Mouse (Mus musculus): ENCODE measurements at regions not wholly inside any gene's neighbourhood (a gene's known extent, or its start where the extent isn't known, plus 50 kb on each side); places are given as distances from the start of the nearest gene placed in this dataset.

DNA sequence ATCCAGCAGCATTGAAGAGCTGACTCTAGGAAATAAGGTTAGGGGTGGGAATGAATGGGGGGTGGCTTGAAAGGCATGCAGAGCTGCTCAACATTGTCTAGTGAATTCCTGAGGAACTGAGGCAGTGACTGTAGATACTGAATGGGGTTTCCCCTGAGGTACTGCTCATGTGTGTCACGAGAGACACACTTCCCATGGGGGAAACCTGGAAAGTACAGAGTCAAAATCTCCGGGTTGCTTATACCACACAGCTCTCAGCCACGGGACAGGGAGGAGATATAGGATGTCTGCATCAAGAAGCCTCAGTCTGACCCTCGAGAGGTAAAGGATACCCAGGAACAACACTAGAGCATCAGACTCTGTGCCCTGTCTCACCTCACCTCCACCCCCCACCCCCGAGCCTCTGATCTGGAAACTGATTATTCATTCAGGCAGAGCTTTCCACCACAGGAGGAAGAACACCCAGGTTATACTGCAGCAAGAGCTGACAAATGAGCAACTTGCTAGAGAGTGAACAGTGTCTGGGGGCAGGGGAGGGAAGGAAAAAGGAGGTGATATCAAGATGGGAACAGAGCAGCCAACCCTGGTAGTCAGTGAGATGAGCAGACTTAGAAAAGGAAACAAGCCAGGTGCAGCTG lies 102.3 kb upstream of the Nfe2l3 start:
- Histone ChIP-seq H3K4me3 (ENCODE audit: insufficient read depth, low read depth, low read length) (no peak overlapping the region), H3K4me1 (ENCODE audit: control insufficient read depth, insufficient read depth, low read length) (no peaks in the 10 kb centered on the region), H3K27me3 (replicated peaks; ENCODE audit: control insufficient read depth, insufficient read depth, low read length) (no peaks in the 10 kb centered on the region), H3K36me3 (ENCODE audit: control insufficient read depth, insufficient read depth, low read length) (no peaks in the 10 kb centered on the region), H3K27ac (ENCODE audit: insufficient read depth, low read depth, low read length) (no peak overlapping the region)
- no peak for DNase-seq
- TF ChIP-seq CTCF (conservative IDR thresholded peaks at IDR 0.05; ENCODE audit: insufficient read depth, insufficient read length, low read depth, low read length) = no peak
- no peak for TF ChIP-seq POLR2A (IDR thresholded peaks at IDR 0.05; ENCODE audit: low read depth, low read length)
- WGBS = 46% methylated on average over 5 of the region's 5 CpGs

- Histone ChIP-seq H3K36me3 (ENCODE audit: control insufficient read depth, insufficient read depth, low read length) (no peaks in the 10 kb centered on the region), H3K4me1 (ENCODE audit: control insufficient read depth, insufficient read depth, low read length) (no peaks in the 10 kb centered on the region), H3K27ac (ENCODE audit: insufficient read depth, low read depth, low read length) (no peak overlapping the region), H3K27me3 (replicated peaks; ENCODE audit: control insufficient read depth, insufficient read depth, low read length) (no peaks in the 10 kb centered on the region), H3K4me3 (ENCODE audit: insufficient read depth, low read depth, low read length) (no peak overlapping the region)
- DNase-seq = peak; percentile 6
- 45% methylated on average over 11 of the region's 11 CpGs for WGBS
- TF ChIP-seq POLR2A (IDR thresholded peaks at IDR 0.05; ENCODE audit: low read depth, low read length) = no peak
- no peak for TF ChIP-seq CTCF (conservative IDR thresholded peaks at IDR 0.05; ENCODE audit: insufficient read depth, insufficient read length, low read depth, low read length)
Measured at GRCm38 (mm10) chr6:51332841-51333240, 99.6 kb upstream of the Nfe2l3 start.

GRCm38 (mm10) chr6:51333722-51334360 lies 98.6 kb upstream of the Nfe2l3 start:
- Histone ChIP-seq H3K27ac (ENCODE audit: insufficient read depth, low read depth, low read length) (no peak overlapping the region), H3K4me1 (ENCODE audit: control insufficient read depth, insufficient read depth, low read length) (no peaks in the 10 kb centered on the region), H3K4me3 (ENCODE audit: insufficient read depth, low read depth, low read length) (no peak overlapping the region), H3K27me3 (replicated peaks; ENCODE audit: control insufficient read depth, insufficient read depth, low read length) (no peaks in the 10 kb centered on the region), H3K36me3 (ENCODE audit: control insufficient read depth, insufficient read depth, low read length) (no peaks in the 10 kb centered on the region)
- no peak for TF ChIP-seq POLR2A (IDR thresholded peaks at IDR 0.05; ENCODE audit: low read depth, low read length)
- no peak for TF ChIP-seq CTCF (conservative IDR thresholded peaks at IDR 0.05; ENCODE audit: insufficient read depth, insufficient read length, low read depth, low read length)
- peak; percentile 43 for DNase-seq
- WGBS = 40% methylated on average over 7 of the region's 7 CpGs

- H3K27me3 ChIP-seq (replicated peaks; ENCODE audit: control insufficient read depth, insufficient read depth, low read length) = no peaks in the 10 kb centered on the region
- H3K4me3 ChIP-seq (ENCODE audit: insufficient read depth, low read depth, low read length) = no peak overlapping the region
- 85% methylated on average over 5 of the region's 5 CpGs for WGBS
- no peaks in the 10 kb centered on the region for H3K4me1 ChIP-seq (ENCODE audit: control insufficient read depth, insufficient read depth, low read length)
- DNase-seq = no peak
- TF ChIP-seq CTCF (conservative IDR thresholded peaks at IDR 0.05; ENCODE audit: insufficient read depth, insufficient read length, low read depth, low read length) (no peak), POLR2A (IDR thresholded peaks at IDR 0.05; ENCODE audit: low read depth, low read length) (no peak)
- no peak overlapping the region for H3K27ac ChIP-seq (ENCODE audit: insufficient read depth, low read depth, low read length)
- no peaks in the 10 kb centered on the region for H3K36me3 ChIP-seq (ENCODE audit: control insufficient read depth, insufficient read depth, low read length)
Measured at GRCm38 (mm10) chr6:51335314-51335713, 97.2 kb upstream of the Nfe2l3 start.

DNA sequence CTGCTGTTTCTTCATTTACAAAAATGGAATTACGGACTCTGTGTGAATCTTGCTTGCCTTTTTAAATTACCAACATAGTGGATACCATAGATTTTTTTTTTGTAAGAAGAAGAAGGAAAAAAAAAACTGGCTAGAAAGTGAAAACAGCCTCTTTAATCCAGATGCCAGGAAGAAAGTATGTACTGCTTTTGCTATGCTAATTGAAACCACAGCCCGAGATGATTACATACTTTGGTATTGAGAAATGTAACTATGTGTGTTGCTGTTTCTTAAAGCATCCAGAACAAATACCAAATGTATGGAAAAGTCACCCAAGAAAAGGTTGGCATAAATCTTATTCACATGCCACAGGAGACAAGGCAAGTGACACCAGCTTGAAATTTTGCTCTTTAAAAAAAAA lies 93.2 kb upstream of the Nfe2l3 start:
- 86% methylated on average over 2 of the region's 2 CpGs for WGBS
- H3K27me3 ChIP-seq (replicated peaks; ENCODE audit: control insufficient read depth, insufficient read depth, low read length) = no peaks in the 10 kb centered on the region

GRCm38 (mm10) chr6:51347721-51348120 lies 84.7 kb upstream of the Nfe2l3 start:
- Histone ChIP-seq H3K27me3 (replicated peaks; ENCODE audit: control insufficient read depth, insufficient read depth, low read length) (no peaks in the 10 kb centered on the region), H3K4me3 (ENCODE audit: insufficient read depth, low read depth, low read length) (no peak overlapping the region), H3K4me1 (ENCODE audit: control insufficient read depth, insufficient read depth, low read length) (no peaks in the 10 kb centered on the region), H3K27ac (ENCODE audit: insufficient read depth, low read depth, low read length) (no peak overlapping the region), H3K36me3 (ENCODE audit: control insufficient read depth, insufficient read depth, low read length) (no peaks in the 10 kb centered on the region)
- TF ChIP-seq CTCF (conservative IDR thresholded peaks at IDR 0.05; ENCODE audit: insufficient read depth, insufficient read length, low read depth, low read length) (no peak), POLR2A (IDR thresholded peaks at IDR 0.05; ENCODE audit: low read depth, low read length) (no peak)
- 83% methylated on average over 9 of the region's 9 CpGs for WGBS
- no peak for DNase-seq

More for the DNA sequence above, 93.2 kb upstream of the Nfe2l3 start:
- Histone ChIP-seq H3K27ac (ENCODE audit: insufficient read depth, low read depth, low read length) (no peak overlapping the region), H3K36me3 (ENCODE audit: control insufficient read depth, insufficient read depth, low read length) (no peaks in the 10 kb centered on the region), H3K4me1 (ENCODE audit: control insufficient read depth, insufficient read depth, low read length) (no peaks in the 10 kb centered on the region), H3K4me3 (ENCODE audit: insufficient read depth, low read depth, low read length) (no peak overlapping the region)
- DNase-seq = no peak
- TF ChIP-seq CTCF (conservative IDR thresholded peaks at IDR 0.05; ENCODE audit: insufficient read depth, insufficient read length, low read depth, low read length) = no peak
- no peak for TF ChIP-seq POLR2A (IDR thresholded peaks at IDR 0.05; ENCODE audit: low read depth, low read length)

GRCm38 (mm10) chr6:51349771-51350170 lies 82.7 kb upstream of the Nfe2l3 start:
- Histone ChIP-seq H3K4me1 (ENCODE audit: control insufficient read depth, insufficient read depth, low read length) (no peaks in the 10 kb centered on the region), H3K27ac (ENCODE audit: insufficient read depth, low read depth, low read length) (no peak overlapping the region), H3K4me3 (ENCODE audit: insufficient read depth, low read depth, low read length) (no peak overlapping the region), H3K36me3 (ENCODE audit: control insufficient read depth, insufficient read depth, low read length) (no peaks in the 10 kb centered on the region), H3K27me3 (replicated peaks; ENCODE audit: control insufficient read depth, insufficient read depth, low read length) (no peaks in the 10 kb centered on the region)
- TF ChIP-seq POLR2A (IDR thresholded peaks at IDR 0.05; ENCODE audit: low read depth, low read length) (no peak), CTCF (conservative IDR thresholded peaks at IDR 0.05; ENCODE audit: insufficient read depth, insufficient read length, low read depth, low read length) (no peak)
- no peak for DNase-seq
- 25% methylated on average over 3 of the region's 3 CpGs for WGBS

Data from kidney, adult 2 months (tissue).